Mouse (Mus musculus) heart, embryonic 15.5 days (tissue): ENCODE data around the gene Tmtc1. TPM values are rescaled to one million over a fixed set of nuclear protein-coding genes. Genes with fewer than 3 reads are reported as not detected.

Source experiments
- ATAC-seq: fragments of 200-750 bp; cut with Nextera tagmentation; replicated peaks from 2 replicates; pipeline ENCODE4 v1.8.0; 2017; ENCODE audit warnings: low read depth, moderate TSS enrichment; ENCODE audit not compliant: insufficient number of reproducible peaks, insufficient read depth, low FRiP score
- H3K27ac ChIP-seq: fragments of 300-500 bp; sonication (generic); 2 replicates; pipeline ENCODE4 v1.5.1; 2015; ENCODE audit warnings: mild to moderate bottlenecking, inconsistent platforms
- H3K27me3 ChIP-seq: fragments of 300-500 bp; sonication (generic); 2 replicates; pipeline ENCODE4 v1.6.1; 2015; ENCODE audit warnings: inconsistent platforms
- H3K36me3 ChIP-seq: fragments of 300-500 bp; sonication (generic); 2 replicates; pipeline ENCODE4 v1.6.1; 2015; ENCODE audit warnings: mild to moderate bottlenecking, inconsistent platforms
- H3K4me1 ChIP-seq: fragments of 300-500 bp; sonication (generic); replicated peaks from 2 replicates; pipeline ENCODE4 v1.6.1; 2015; ENCODE audit warnings: inconsistent platforms
- H3K4me2 ChIP-seq: fragments of 300-500 bp; sonication (generic); 2 replicates; pipeline ENCODE4 v1.6.1; 2015; ENCODE audit warnings: inconsistent platforms, mild to moderate bottlenecking, moderate library complexity
- H3K4me3 ChIP-seq: fragments of 300-500 bp; sonication (generic); 2 replicates; pipeline ENCODE4 v1.5.1; 2015; ENCODE audit warnings: mild to moderate bottlenecking, inconsistent platforms
- H3K9ac ChIP-seq: fragments of 300-500 bp; sonication (generic); 2 replicates; pipeline ENCODE4 v1.6.1; 2015; ENCODE audit warnings: mild to moderate bottlenecking, inconsistent platforms
- H3K9me3 ChIP-seq: fragments of 300-500 bp; sonication (generic); replicated peaks from 2 replicates; pipeline ENCODE4 v1.6.1; 2016; ENCODE audit warnings: inconsistent platforms
- WGBS: fragments of 180-500 bp; shearing (Covaris S2); methylation state at CpG from one replicate; pipeline ENCODE4 v1.1.7; 2015; ENCODE audit warnings: mixed read lengths; 5-methylcytosine and 5-hydroxymethylcytosine counted together
- polyA plus RNA-seq: library from polyadenylated mRNA; unstranded; fragments of >200 nt; fragmentation: Nextera tagmentation; extraction: Ambion mirVana; gene quantifications from 2 replicates; pipeline ENCODE4 v1.2.1, GENCODE M21; 2015

Gene Tmtc1
- 2.2 and 3.1 TPM in 2 replicates for polyA plus RNA-seq

- peak; percentile 73 for ATAC-seq
- under 1% methylated on average over 99 of the region's 99 CpGs for WGBS
- Histone ChIP-seq H3K36me3 (no peaks in the 10 kb centered on the region), H3K27ac (peak within 1 kb of the TSS; percentile 28; the same call in 1 of the 2 replicates), H3K4me2 (peak within 1 kb of the TSS; percentile 98), H3K9ac (peak within 1 kb of the TSS; percentile 77), H3K9me3 (no peaks in the 10 kb centered on the region), H3K27me3 (peaks cover 18% of the 10 kb centered on the region), H3K4me1 (peaks cover 28% of the 10 kb centered on the region), H3K4me3 (peak within 1 kb of the TSS; percentile 86)
These were observed at the start of gene Tmtc1 for GRCm38 (mm10) chr6:148443726-148444701. Gene Tmtc1, minus strand, starts transcription at chr6:148444389.

DNA sequence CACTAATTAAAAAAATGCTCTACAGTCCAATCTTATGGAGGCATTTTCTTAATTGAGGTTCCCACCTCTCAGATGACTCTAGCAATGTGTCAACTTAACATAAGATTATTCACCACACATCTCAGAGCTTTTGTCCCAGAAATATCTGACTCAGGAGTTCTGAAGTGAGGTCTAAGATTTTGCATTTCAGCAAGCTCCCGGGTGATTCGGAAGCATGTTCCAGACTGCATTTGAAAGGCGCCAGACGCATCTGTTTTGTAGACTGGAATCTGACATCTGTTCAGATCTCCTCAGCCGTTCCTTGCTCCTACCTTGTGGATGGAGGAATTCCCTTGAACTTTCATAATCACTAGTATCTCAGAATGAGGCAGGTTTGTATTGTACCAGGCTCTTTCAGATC lies 47.7 kb upstream of the Tmtc1 start:
- WGBS: 79% methylated on average over 5 of the region's 5 CpGs
- Histone ChIP-seq H3K36me3 (no peaks in the 10 kb centered on the region), H3K27ac (no peak overlapping the region), H3K4me1 (no peaks in the 10 kb centered on the region), H3K9ac (no peak overlapping the region), H3K27me3 (no peaks in the 10 kb centered on the region), H3K9me3 (no peaks in the 10 kb centered on the region), H3K4me2 (no peak overlapping the region), H3K4me3 (no peak overlapping the region)
- no peak for ATAC-seq

DNA sequence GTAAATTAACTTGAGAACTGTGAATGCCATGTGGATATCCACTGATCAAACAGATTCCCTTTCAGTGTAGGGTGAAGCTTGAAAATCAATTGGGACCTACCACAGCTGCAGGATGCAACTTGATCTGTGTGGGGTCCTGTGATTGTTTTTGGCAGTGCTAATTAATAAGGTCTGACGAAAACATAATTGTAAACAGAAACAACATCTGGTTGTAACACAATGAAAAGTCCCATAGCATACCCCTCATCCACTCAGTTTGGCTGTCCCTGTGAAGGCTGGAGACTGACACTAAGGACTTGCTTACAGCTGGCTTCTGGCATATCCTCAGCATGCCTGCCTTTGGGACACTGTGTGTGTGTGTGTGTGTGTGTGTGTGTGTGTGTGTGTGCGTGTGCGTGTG lies 42.6 kb upstream of the Tmtc1 start:
- Histone ChIP-seq H3K9ac (no peak overlapping the region), H3K27ac (no peak overlapping the region), H3K4me3 (no peak overlapping the region), H3K9me3 (no peaks in the 10 kb centered on the region), H3K27me3 (no peaks in the 10 kb centered on the region), H3K4me2 (no peak overlapping the region), H3K4me1 (no peaks in the 10 kb centered on the region), H3K36me3 (no peaks in the 10 kb centered on the region)
- ATAC-seq: no peak
- 72% methylated on average over 3 of the region's 3 CpGs for WGBS

DNA sequence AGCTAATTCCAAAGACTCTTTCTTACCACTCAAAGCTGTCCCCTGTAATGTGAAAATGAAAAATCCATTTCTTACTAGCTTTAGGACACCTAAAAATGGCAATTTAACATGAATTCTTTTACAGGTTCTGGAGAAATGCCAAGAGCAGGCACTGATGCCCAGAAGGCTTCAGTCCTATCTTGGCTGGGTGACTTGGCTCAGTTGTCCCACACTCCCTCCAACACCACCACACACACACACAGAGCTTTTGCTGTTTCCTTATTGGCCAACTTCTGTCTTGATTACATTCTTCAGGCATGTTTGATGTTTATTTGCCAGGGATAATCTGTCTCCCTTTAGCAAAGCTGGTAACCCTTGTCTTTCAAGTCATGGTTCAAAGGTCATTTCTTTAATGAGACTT lies 37.7 kb upstream of the Tmtc1 start:
- no peak overlapping the region for H3K27ac ChIP-seq
- H3K36me3 ChIP-seq: no peaks in the 10 kb centered on the region
- no peak overlapping the region for H3K4me2 ChIP-seq
- no peaks in the 10 kb centered on the region for H3K27me3 ChIP-seq
- H3K9me3 ChIP-seq: no peaks in the 10 kb centered on the region
- no peak for ATAC-seq
- no peak overlapping the region for H3K9ac ChIP-seq
- H3K4me3 ChIP-seq: no peak overlapping the region
- no peaks in the 10 kb centered on the region for H3K4me1 ChIP-seq

DNA sequence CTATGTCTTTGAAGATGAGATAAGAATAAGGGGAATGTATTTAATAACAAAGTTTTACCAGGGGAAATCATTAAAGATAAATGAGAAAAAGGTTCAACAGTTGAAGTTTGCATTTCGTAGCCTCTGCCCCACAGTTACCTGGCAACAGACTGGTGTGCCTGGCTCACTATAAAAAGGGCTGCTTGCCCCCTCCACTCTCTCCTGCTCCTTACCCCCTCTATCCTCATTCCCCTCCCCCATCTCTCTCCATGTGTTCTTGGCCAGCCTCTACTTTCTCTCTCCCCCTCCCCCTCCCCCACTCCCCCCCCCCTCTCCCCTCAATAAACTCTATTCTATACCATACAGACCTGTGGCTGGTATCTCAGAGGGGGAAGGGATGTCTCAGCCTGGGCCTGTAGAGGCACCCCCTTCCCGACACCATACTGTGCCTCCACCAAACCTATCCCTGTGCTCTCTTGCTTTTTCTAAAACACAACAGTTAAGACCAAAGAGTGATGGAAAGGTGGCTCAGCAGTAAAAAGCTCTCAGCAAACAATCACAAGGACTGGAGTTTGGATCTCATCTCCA lies 35.6 kb upstream of the Tmtc1 start:
- H3K27ac ChIP-seq: no peak overlapping the region
- 82% methylated on average over 2 of the region's 2 CpGs for WGBS
- H3K4me3 ChIP-seq: no peak overlapping the region
- no peak overlapping the region for H3K4me2 ChIP-seq
- no peak overlapping the region for H3K9ac ChIP-seq
- no peaks in the 10 kb centered on the region for H3K27me3 ChIP-seq
- H3K36me3 ChIP-seq: no peaks in the 10 kb centered on the region
- H3K9me3 ChIP-seq: no peaks in the 10 kb centered on the region
- H3K4me1 ChIP-seq: no peaks in the 10 kb centered on the region
- no peak for ATAC-seq

GRCm38 (mm10) chr6:148478350-148478749 lies 34.2 kb upstream of the Tmtc1 start:
- no peak overlapping the region for H3K9ac ChIP-seq
- WGBS: 75% methylated on average over 6 of the region's 6 CpGs
- H3K36me3 ChIP-seq: no peaks in the 10 kb centered on the region
- no peak overlapping the region for H3K4me3 ChIP-seq
- ATAC-seq: no peak
- no peaks in the 10 kb centered on the region for H3K9me3 ChIP-seq
- H3K4me1 ChIP-seq: no peaks in the 10 kb centered on the region
- no peak overlapping the region for H3K4me2 ChIP-seq
- H3K27ac ChIP-seq: no peak overlapping the region
- no peaks in the 10 kb centered on the region for H3K27me3 ChIP-seq

DNA sequence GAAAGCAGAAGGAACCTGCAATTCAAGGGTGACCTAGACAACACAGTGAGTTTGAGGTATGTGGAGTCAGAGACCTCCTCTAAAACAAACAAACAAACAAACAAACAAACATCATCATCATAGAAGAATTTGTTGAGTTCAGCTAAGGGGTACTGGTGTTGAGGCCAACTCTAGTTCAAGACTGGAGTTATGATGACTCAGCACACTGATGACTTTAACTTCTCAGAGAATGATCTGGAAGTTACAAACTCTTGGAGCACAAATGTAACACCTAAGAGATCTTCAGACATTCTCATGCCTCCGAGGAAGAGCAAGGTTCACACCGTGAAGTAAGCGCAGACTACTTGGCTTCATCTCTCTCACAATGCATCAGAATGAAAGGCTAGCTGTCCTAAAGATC lies 28.1 kb upstream of the Tmtc1 start:
- no peaks in the 10 kb centered on the region for H3K27me3 ChIP-seq
- no peak overlapping the region for H3K27ac ChIP-seq
- H3K9me3 ChIP-seq: no peaks in the 10 kb centered on the region
- no peak overlapping the region for H3K4me2 ChIP-seq
- WGBS: 89% methylated on average over 3 of the region's 3 CpGs
- ATAC-seq: no peak
- H3K36me3 ChIP-seq: no peaks in the 10 kb centered on the region
- H3K4me1 ChIP-seq: peaks cover 10% of the 10 kb centered on the region
- H3K4me3 ChIP-seq: no peak overlapping the region
- H3K9ac ChIP-seq: no peak overlapping the region

GRCm38 (mm10) chr6:148467924-148468389 lies 23.8 kb upstream of the Tmtc1 start:
- H3K27ac ChIP-seq: peak overlapping the region; percentile 48; the same call in 1 of the 2 replicates
- no peak overlapping the region for H3K4me2 ChIP-seq
- ATAC-seq: peak; percentile 67; the same call in 1 of the 2 replicates
- no peaks in the 10 kb centered on the region for H3K36me3 ChIP-seq
- no peaks in the 10 kb centered on the region for H3K27me3 ChIP-seq
- peaks cover 11% of the 10 kb centered on the region for H3K4me1 ChIP-seq
- H3K4me3 ChIP-seq: no peak overlapping the region
- H3K9me3 ChIP-seq: no peaks in the 10 kb centered on the region
- WGBS: 37% methylated on average over 2 of the region's 2 CpGs
- H3K9ac ChIP-seq: no peak overlapping the region

- WGBS: 19% methylated on average over 3 of the region's 3 CpGs
- no peaks in the 10 kb centered on the region for H3K27me3 ChIP-seq
- H3K36me3 ChIP-seq: no peaks in the 10 kb centered on the region
- no peaks in the 10 kb centered on the region for H3K9me3 ChIP-seq
- H3K9ac ChIP-seq: no peak overlapping the region
- H3K4me1 ChIP-seq: peaks cover 11% of the 10 kb centered on the region
- H3K4me3 ChIP-seq: no peak overlapping the region
- ATAC-seq: no peak; the same call in 1 of the 2 replicates
- H3K27ac ChIP-seq: no peak overlapping the region
- no peak overlapping the region for H3K4me2 ChIP-seq
These were observed 23.2 kb upstream of the Tmtc1 start for GRCm38 (mm10) chr6:148467170-148467921.

DNA sequence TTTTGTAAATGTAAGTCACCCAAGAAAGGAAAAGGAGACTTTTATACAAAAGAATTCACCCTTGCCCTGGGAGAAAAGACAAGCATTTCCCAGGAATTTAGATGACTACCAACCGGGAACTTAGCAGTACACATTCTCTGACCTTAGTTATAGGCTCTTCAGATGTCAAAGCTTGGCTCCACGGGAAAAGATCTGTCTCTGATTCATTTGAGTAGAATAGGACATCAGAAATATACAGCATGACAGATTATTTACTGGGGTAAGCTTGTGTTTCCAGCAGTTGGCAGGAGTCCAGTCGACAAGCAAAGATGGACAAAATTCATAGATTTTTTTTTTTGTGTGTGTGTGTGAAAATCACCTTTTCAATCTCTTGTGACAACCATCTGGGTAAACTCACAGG lies 15.4 kb upstream of the Tmtc1 start:
- WGBS: 51% methylated on average over 3 of the region's 3 CpGs
- Histone ChIP-seq H3K4me3 (no peak overlapping the region), H3K9me3 (no peaks in the 10 kb centered on the region), H3K36me3 (no peaks in the 10 kb centered on the region), H3K4me2 (no peak overlapping the region), H3K4me1 (no peaks in the 10 kb centered on the region), H3K27ac (no peak overlapping the region), H3K27me3 (no peaks in the 10 kb centered on the region), H3K9ac (no peak overlapping the region)
- no peak for ATAC-seq

DNA sequence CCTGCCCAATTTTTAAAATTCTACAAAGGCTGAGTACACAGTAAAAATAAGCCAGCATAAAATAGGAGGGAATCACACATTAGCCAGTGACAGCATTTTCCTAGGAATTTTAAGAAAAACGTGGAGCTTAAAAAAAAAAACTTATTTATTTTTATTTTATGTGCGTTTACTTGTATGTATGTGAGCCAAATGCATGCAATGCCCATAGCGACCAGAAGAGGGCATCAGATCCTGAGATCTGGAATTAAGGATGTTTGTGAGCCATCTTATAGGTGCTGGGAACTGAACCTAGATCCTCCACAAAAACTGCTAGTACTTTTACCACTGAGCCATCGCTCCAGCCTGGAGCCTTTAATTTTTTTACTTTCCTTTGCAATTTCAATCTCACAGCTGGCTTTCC lies 11.3 kb upstream of the Tmtc1 start:
- no peak for ATAC-seq
- 66% methylated on average over 4 of the region's 4 CpGs for WGBS

More for the DNA sequence above, 11.3 kb upstream of the Tmtc1 start:
- Histone ChIP-seq H3K27ac (no peak overlapping the region), H3K36me3 (no peaks in the 10 kb centered on the region), H3K4me1 (no peaks in the 10 kb centered on the region), H3K4me3 (no peak overlapping the region), H3K4me2 (no peak overlapping the region), H3K9ac (no peak overlapping the region), H3K27me3 (no peaks in the 10 kb centered on the region), H3K9me3 (no peaks in the 10 kb centered on the region)
